Mouse (Mus musculus) ovary, postnatal 10 days (tissue): ENCODE measurements around the gene Pgpep1l.
"Not testable (repeated sequence)": the region's sequence is repeated elsewhere in the genome, so short reads cannot be mapped to it uniquely, and the experiment has no call there.

Experiments
- DNase-seq: peaks from one replicate; pipeline ENCODE4 v3.0.0; 2022; ENCODE audit warnings: low spot score

Pgpep1l gene

DNA sequence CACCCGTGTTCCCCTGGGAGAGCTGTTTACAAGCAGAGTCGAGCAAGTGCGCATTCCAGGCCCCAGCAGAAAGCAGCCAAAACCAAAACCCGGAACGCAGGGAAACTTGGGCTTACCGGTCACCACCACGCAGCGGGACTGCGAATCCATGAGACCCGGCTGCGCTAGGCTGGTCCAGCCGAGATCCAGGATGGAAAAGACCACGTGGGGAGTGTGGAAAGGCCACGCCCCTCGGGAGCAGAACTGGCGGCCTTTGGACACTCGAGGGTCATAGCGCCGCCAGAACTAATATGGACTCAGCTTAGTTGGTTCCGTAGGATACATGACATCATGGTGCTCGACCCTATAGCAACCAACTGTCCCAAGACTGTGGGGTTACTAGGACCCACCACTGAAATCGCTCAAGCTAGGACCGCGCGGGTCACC, at the start of gene Pgpep1l:
Pgpep1l (minus strand) TSS at position 206 of the 426 bp plus-strand sequence.
- DNase-seq, result no peak

DNA sequence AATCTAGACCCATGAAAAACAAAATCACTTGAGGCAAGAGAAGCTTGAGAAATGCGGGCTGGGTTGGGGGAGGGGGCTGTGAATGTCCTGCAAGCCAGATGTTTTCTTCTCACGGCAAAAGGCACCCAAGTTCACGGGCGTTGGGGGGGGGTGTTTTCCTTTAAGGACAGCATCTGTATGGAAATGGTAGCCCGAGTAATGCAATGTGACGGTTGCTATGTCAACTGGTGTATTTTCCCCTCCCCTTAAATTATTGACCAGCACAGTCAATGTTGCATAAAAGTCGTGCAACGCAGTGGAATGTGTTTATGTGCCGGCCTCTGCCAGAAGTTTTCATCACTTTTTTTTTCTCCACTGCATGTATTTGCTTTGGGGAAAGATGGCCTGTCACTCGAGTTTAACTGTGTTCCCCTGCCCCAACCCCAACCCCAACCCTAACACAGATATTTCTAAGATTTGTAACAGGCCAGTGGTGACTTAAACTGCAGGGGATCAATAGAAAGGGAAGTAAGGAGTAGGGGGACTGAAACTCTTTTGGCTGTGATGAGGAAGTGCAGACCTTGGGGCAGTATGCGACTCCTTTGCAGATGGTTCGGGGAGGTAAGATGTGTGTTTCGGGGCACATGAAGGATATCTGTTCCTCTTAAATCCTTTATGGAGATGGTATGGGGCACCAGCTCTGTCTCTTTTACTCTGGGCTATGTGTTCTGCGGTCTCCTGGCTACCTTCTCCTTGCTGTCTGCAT, 49.2 kb upstream of the Pgpep1l start:
- DNase-seq, result no peak

DNA sequence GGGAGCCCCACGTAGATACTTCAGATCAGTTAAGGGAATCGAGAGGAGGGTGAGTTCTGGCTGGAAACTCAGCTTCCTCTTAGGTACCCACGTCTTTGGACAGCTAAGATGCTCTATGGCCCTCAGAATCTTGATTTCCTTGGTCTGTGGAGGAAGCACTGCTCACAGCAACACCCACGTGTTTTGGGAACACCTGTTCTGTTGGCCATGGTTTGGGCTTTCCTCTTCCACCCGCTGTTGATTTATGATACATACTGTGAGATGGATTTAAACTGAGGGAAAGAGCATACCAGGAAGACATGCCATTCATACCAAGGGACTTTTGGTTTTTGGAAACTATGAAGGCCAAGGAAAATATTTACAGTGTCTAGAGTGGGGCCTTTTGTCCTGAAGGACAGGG, 48.4 kb upstream of the Pgpep1l start:
- DNase-seq, result no peak

DNA sequence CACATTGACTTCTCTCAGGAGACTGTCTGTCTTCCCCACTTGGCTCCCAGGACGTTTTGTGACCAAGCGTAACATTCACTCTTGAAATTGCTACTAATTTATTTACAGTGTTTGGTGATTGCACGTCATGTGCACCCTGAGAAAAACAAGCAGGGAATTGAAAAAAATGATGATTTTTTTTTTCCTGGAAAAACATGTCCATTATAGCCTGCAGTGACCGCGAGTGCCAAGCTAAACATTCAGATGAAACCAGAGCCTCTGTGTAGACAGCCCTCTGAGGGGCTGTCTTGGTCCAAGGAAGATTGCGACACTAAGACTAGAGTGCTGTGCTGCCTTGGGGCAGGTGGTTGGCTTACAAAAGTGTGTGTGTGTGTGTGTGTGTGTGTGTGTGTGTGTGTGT, 47.4 kb upstream of the Pgpep1l start:
- DNase-seq, result no peak

DNA sequence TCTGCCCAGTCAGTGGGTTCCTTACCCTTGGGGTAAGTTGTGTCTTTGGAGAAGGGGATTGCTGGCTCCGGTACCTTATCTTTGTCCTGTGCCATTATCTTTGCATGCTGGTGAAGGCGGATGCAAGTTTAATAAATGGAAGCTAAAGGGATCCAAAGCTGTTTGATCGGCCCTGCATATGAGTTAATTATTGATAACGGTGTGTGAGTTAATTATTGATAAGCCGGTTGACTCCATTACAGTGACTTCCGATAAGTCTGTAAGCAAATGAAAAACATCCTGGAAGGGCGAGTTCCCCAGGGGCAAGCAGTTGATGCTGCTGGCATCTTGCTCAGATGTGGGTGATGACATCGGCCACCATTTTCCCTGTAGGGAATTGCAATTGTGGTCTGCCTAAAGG, 42.7 kb upstream of the Pgpep1l start:
- DNase-seq, result no peak

DNA sequence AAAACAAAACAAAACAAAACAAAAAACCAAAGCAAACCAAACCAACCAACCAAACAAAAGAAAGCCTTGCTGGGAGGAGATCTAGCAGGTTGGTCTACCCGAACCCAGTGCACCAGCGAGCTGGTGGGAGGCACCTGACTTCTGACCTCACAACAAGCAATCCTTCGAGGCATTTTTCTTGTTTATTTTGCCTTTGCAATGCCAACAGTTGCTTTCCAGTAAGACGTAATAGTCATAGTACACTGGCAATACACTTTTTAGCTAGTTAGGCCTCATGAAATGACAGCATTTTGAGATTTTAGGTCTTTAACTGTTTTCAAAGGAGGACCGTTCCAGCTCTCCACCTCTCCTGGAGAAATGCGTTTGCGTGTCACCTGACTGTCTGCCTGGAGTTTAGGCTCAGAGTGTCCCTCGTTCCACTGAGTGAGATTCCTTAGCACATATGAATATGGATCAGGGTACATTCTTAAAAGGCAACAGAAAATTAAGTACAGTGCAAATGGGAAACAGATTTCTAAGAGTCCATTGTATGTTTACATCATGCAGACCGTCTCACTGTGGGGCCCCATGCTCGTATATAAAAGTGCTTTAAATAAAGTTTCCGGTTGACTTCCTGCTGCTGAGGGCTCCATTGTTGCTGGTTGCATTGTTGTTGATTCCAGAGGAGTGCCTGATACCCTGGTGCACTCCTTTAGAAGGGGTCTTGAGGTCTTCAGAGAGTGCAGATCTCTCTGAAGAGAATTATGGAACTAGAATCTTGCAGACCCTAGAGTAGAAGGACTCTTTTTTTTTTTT, 41.9 kb upstream of the Pgpep1l start:
- DNase-seq, result no peak

DNA sequence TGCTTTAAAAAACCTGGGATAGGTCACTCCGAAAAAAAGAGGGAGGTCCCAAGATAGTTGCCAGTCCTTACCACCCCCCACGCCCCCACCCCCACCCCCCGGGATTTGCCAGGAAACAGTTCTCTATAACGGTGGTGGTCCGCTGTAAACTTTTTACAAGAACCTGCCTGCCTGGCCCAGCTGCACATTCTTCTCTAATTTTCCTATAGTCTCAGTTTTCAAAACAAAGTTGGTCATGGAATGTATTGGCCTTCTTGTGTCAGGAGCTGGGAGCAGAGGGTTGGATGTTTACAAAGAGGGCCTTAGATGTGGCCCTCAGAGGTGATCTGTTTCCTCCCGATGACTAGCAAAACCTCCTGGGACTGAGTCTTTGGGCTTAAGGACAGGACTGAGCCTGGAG, 39.7 kb upstream of the Pgpep1l start:
- DNase-seq, result no peak

DNA sequence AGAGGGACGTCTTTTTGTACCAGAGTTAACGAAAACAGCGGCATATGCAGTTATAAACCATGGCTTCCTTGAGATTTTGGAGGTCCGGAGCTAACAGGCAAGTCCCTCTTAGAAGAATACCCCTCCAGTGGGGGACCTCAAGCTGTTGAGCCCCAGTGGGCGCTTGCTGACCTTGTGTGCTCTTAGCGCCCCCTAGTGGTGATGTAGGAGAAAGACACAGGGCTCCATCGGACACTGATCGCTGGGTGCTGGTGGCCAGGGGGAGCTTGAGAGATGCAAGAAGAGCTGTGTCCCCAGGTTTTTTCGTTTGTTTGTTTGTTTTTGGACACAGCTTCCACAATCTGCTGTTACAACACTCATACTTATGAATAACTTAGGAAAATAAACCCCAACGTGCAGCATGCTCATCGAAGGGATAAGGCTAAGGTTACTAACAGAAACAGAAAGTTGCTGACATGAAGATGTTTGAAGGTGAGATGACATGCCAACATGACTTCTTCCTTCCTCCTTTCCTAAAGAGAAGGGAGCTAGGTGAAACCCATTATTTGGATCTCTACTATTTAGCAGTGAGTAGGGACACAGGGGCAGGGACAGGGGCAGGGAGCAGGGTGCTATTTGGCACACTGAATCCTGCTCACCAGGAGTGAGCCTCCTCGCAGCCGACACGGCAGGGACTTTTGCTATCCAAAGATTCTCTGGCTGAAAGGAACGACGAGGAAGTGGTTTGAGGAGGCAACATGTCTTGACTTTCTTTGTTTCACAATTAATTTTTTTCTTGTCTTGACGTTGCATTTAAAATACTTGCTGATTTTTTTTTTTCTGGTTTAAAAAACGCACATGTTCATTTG, 38.8 kb upstream of the Pgpep1l start:
- peak; percentile 30 for DNase-seq

DNA sequence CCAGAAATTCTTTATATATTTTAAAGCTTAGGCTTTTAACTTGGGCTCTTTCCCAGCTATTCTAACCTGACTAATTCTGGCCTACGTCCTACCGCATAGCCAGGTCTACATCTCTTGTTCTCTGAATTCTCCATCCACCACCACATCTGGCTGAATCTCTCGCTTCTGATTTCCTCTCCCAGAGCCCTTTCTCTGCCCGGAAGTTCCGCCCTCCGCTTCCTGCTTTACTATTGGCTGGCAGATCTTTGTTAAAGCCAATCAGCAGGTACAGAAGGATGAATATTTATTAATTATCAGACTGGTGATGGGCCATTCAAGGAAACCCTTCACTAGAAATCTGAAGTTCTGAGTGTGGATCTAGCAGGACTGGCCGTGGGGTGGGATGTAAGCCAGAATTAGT, 37.1 kb upstream of the Pgpep1l start:
- no peak for DNase-seq

DNA sequence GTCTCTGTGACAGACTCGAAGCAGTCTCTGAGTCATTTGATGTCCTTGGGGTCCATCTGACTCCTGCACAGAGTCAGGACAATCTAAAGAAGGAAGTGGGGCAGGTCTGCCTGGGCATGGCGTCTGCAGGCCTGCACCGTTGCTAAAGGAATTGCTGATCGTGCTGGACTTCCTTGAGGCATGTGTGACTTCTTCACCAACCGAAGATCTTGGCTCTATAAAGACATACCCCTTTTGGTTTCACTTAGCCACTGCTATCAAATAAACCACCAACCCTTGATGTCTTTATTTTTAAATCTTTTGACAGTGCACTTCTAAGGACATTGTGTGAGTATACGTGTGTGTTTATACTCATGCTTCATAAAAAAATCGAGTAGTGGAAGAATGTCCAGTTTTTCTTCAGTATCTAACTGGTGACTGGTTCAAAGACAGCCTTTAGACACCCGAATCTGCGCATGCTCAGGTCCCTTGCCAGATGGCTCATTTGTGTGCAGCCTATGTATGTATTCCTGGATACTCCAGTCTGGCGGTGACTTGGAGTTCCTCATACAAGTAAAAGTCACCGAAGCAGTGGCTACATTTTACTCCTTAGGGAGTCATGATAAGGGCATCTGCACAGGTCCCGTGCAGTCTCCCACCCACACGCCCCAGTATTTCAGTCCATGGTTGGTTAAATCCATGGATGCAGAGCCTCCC, 34.5 kb upstream of the Pgpep1l start:
- DNase-seq, result no peak

DNA sequence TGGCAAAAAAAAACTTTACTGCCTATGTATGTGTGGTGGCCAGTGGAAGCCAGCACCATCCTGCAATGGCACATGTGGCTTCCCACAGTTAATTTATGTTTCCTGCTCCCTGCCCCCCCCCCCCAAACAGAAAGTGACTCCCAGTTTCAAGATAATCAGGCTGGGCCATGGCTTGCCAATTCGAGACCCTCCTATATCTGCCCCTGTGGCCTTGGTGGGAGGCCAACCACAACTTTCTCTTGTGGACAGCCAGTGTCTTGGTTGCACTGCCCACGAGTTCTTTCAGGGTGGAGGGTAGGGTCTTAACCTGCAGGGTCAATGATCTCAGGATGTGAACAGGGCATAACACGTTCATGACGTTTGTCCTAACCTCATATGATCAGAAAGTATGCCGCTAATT, 32.5 kb upstream of the Pgpep1l start:
- DNase-seq, result no peak

DNA sequence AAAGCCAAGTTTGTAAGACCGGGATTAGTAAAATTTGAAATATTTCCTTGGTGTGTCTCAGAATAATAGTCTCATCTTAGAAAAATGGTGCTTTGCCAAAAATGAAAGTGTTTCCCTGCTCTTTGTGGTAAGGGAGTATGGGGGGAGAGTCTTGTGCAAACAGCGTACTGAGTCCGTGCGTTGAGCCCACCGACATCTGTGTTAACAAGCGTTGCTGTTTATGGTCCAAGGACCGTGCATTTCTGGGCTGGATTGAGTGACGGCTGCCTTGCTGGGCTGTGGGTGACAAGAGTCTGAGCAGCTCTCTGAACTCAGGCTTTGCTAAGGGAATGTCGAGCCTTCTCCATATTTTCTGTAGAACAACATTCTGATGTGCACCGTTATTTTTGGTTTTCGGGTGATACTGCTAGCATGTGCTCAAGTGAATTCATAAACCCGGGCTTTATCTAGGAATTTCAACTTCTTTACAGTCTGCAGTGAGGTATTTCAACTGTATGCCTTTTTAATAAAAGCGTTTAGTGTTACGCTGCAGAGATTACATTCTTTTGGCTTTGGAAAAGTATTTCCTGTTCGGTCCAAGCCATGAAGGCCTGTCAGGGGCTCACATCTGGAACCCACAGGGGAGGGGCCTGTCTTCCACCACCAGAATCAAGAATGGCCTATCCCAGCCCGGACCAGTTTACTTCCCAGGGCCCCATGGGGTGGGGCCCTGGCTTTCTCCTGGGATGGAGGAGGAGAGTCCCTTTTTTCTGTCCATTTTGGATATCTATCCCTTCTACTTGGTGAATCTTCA, 30.2 kb upstream of the Pgpep1l start:
- DNase-seq, result no peak

DNA sequence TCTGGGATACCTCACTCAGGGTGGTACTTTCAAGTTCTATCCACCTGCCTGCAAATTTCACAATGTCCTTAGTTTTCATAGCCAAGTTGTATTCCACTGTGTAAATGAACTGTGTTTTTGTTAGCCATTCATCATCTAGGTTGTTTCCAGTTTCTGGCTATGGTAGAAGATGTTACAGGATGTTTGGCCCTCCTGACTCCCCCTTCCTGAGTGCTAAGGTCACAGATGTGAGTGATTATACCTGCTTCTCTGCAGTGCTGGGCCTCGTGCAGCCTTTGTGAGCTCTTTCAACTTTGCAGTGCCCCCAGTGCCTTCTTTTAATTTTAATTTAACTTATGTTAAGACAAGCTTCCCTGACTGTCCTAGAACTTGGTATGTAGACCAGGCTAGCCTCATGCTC, 27.6 kb upstream of the Pgpep1l start:
- DNase-seq, result no peak

DNA sequence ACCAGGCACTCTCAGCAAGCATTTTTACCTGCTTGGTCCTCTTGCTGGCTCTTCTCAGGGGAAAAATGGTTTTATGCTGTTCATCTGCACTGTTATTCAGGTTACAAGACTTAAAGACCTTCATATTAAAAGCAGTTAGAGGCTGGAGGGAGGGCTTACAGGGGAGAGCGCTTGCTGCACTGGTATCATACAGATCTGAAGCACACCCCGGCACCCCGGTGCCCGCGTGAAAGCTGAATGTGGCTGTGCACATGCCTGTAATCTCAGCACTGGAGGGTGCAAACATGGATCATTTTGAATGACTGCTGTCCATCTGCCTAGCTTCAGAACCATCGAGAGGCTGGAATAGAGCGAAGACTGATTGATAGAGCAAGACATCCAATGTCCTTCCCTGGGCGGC, 25.0 kb upstream of the Pgpep1l start:
- DNase-seq, result no peak

DNA sequence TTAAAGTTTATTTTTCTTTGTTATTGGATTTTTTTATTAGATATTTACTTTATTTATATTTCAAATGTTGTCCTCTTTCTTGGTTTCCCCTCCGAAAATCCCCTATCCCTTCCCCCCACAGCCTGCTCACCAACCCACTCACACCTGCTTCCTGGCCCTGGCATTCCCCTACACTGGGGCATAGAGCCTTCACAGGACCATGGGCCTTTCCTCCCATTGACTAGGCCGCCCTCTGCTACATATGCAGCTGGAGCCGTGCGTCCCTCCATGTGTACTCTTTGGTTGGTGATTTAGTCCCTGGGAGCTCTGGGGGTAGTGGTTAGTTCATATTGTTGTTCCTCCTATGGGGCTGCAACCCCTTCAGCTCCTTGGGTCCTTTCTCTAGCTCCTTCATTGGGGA, 24.0 kb upstream of the Pgpep1l start:
- not testable (repeated sequence) for DNase-seq

DNA sequence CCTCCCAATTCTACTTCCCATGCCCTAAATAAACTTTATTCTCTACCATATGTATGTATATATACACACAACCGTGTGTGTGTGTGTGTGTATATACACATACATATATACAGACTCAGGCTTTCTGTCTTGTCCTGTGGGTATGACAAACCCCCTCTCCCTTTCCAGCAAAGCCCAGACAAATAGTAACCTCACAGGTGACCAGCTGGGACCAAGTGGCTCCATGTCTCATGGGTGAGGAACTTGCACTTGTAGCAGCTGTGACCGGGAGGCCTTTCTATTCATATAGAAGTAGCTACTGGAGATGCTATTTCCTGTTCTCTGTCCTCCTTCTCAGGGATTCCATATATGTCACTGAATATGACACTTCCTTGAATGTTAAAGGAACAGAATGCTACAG, 23.5 kb upstream of the Pgpep1l start:
- DNase-seq, result no peak

DNA sequence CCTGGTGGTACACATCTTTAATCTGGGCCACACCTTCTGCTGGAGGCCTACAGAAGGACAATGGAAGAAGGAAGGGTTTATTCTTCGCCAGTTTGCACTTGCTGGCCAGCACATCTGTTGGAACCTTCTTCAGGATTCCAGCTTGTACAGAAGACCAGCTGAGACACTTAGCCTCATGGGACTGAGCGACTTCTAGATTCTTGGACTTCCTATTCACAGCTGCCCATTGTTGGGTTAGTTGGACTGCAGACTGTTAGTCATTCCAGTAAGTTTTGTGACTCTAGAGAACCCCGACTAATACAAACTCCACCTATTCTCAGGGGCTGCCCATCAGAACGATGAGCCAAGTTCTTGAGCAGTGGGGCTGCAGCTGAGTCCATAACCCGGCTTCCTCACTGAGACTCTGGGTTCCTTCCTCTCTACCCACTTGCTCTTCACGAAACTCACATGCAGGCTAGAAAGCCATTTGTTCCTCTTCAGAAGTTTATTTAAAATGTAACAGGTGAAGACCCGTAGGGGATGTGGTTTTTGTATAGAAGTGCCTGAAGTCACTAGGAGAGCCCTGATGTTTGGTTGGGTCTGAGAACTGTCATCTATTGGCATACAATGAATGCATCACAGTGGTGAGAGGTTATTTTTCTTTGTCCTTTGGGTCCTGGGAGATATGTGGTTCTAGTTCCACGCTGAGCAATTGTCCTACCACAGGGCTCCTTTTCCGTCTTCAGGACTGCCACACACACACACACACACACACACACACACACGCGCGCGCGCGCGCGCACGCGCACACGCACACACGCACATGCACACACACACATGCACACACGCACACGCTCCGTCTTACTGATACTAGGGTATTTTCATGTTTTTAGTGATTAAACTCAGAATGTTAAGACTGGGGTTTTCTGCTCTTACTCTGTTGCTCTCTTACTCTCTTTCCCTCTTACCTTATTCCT, 22.8 kb upstream of the Pgpep1l start:
- no peak for DNase-seq

DNA sequence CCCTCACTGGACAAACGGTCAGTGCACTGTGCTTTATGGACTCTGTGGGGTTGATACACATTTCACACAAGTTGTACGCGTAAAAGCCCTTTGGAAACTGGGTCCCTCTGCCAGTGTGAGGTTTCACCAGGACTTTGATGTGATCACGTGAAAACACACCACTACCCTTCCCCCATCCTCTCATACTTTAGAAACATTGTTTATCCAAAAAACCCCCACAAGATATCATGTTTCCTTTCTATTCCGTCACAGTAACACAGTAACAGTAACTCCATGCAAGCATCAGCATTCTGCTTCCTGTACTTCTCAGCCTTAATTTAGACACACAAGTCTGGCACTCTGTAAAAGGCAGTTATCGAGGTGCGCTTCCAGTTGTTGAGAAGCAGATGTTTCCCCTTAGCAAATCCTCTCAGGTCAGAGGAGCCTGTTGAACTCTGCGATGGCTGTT, 21.8 kb upstream of the Pgpep1l start:
- no peak for DNase-seq

DNA sequence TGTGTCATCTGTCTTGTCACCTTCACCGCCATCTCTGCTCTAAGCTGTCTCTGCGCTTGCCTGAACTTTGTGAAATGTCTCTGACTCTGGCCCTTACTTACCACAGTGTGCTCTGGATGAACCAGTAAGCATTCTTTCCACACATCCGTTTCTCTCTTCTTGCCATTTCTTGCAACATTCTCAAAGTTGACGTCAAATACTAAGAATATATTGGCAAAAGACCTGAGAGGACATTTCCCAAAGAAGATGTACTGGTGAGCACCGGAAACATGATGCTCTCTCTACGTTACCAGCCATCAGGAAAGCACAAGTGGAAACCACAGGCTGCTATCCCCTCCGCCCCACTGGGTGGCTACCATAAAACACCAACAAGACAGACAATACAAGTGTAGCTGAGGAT, 19.7 kb upstream of the Pgpep1l start:
- DNase-seq, result no peak

DNA sequence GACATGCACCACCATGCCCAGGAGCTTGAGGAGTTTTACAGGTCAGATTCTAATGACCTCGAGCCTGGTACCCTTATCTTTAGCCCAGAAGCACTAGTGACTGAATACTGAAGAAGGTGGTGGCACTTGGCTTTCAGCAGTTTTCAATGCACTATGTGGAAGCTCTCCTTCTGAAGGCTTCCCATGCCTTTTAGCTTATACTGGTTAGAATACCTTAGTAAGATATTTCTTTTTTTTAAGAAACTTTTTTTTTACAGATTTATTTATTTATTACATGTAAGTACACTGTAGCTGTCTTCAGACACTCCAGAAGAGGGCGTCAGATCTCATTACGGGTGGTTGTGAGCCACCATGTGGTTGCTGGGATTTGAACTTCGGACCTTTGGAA, 19.1 kb upstream of the Pgpep1l start:
- DNase-seq, result not testable (repeated sequence)
